Mouse (Mus musculus) heart, adult 2 months (tissue): ENCODE measurements at regions not wholly inside any gene's neighbourhood (a gene's known extent, or its start where the extent isn't known, plus 50 kb on each side); places are given as distances from the start of the nearest gene placed in this dataset.

Experiments
- CTCF ChIP-seq: fragments of 200-600 bp; IDR thresholded peaks from 2 replicates; pipeline ENCODE4 v1.8.1; 2022; ENCODE audit warnings: antibody characterized with exemption, mild to moderate bottlenecking, moderate library complexity
- EP300 ChIP-seq: fragments of 200-500 bp; IDR thresholded peaks from 2 replicates; pipeline ENCODE4 v1.6.1; 2011; ENCODE audit warnings: low read depth, low read length, control low read depth; ENCODE audit not compliant: insufficient read depth
- POLR2A ChIP-seq: fragments of 200-500 bp; IDR thresholded peaks from 2 replicates; pipeline ENCODE4 v1.6.1; 2011; ENCODE audit warnings: mild to moderate bottlenecking, low read depth, low read length, control low read depth; ENCODE audit not compliant: insufficient read depth

DNA sequence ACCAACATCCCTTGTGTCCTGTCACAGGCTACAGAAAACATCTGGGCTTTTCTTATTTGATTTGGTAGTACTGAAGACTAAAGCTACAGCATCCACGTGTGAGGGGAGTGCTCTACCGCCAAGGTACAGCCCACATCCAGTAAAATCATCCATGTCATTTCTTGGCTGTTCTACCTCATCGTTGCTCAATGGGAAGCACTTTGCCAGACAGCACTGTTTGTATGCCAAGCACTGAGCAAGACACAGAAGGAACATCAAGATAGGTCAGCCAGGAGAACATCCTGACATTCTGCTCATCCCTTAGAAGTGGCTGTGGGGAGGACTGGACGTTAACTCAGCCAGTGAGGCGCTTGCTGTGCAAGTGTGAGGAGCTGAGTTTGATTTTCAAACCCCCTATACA lies 178.9 kb downstream of the Insig2 start:
- TF ChIP-seq CTCF (no peak), POLR2A (no peak), EP300 (no peak)
